Mouse (Mus musculus) CH12.LX (cell line): ENCODE results near the gene Prph2. TPM values are rescaled to one million over a fixed set of nuclear protein-coding genes. Genes with fewer than 3 reads are reported as not detected.

Experiments
- DNase-seq: peaks from one replicate; pipeline ENCODE4 v3.0.0-alpha.2; 2013; ENCODE audit errors: extremely low read depth
- H3K27ac ChIP-seq: 2 replicates; pipeline ENCODE4 v1.5.1; 2012; ENCODE audit warnings: low read depth, mild to moderate bottlenecking, control low read depth, moderate library complexity; ENCODE audit not compliant: insufficient read depth
- H3K27me3 ChIP-seq: replicated peaks from 2 replicates; pipeline ENCODE3; 2012; ENCODE audit warnings: inconsistent platforms
- H3K36me3 ChIP-seq, 2 experiments: replicated peaks in 1 of 2; 2 replicates each; pipeline versions ENCODE3 to v1.6.1; 2012; ENCODE audit warnings: inconsistent platforms in 1 of 2, low read length in 1 of 2, mild to moderate bottlenecking in 1 of 2, mixed read lengths in 1 of 2, moderate library complexity in 1 of 2; ENCODE audit not compliant: control insufficient read depth in 1 of 2, insufficient read depth in 1 of 2
- H3K4me1 ChIP-seq, 2 experiments: 2 replicates each; pipeline ENCODE4 v1.6.1; 2012; ENCODE audit warnings: inconsistent platforms in 1 of 2, moderate library complexity in 1 of 2; ENCODE audit not compliant: insufficient read depth in 2 of 2, control insufficient read depth in 1 of 2
- H3K4me2 ChIP-seq: 2 replicates; pipeline ENCODE4 v1.6.1; 2012; ENCODE audit warnings: low read depth, mild to moderate bottlenecking, control low read depth; ENCODE audit not compliant: poor library complexity, insufficient read depth, severe bottlenecking
- H3K4me3 ChIP-seq, 3 experiments: fragments of 150-350 bp in 1 of 3; sonication (generic) in 1 of 3; replicated peaks in 1 of 3; 2 replicates each; pipeline versions ENCODE3 to v1.5.1; 2011 to 2012; ENCODE audit warnings: low read depth in 2 of 3, low read length in 2 of 3, mild to moderate bottlenecking in 2 of 3, moderate library complexity in 2 of 3, control low read depth in 1 of 3, improper control_type of control experiment in 1 of 3, inconsistent platforms in 1 of 3, mixed read lengths in 1 of 3; ENCODE audit not compliant: poor library complexity in 1 of 3
- H3K79me2 ChIP-seq: replicated peaks from 2 replicates; pipeline ENCODE4 v1.6.1; 2012; ENCODE audit warnings: mild to moderate bottlenecking, moderate library complexity; ENCODE audit not compliant: control insufficient read depth, poor library complexity, insufficient read depth, severe bottlenecking; ENCODE audit errors: extremely low read depth
- H3K9ac ChIP-seq: 2 replicates; pipeline ENCODE4 v1.6.1; 2012; ENCODE audit warnings: low read depth, mild to moderate bottlenecking, control low read depth, moderate library complexity; ENCODE audit not compliant: insufficient read depth
- H3K9me3 ChIP-seq: replicated peaks from 2 replicates; pipeline ENCODE3; 2012; ENCODE audit warnings: low read length, inconsistent platforms, mixed read lengths
- BHLHE40 ChIP-seq: IDR thresholded peaks from 2 replicates; pipeline ENCODE4 v1.6.1; 2011; ENCODE audit warnings: mild to moderate bottlenecking, low read depth, low read length, improper control_type of control experiment
- CHD2 ChIP-seq: IDR thresholded peaks from 2 replicates; pipeline ENCODE4 v1.6.1; 2011; ENCODE audit warnings: low read length, improper control_type of control experiment
- E2F4 ChIP-seq: IDR thresholded peaks from 2 replicates; pipeline ENCODE4 v1.6.1; 2011; ENCODE audit warnings: low read depth, low read length, improper control_type of control experiment; ENCODE audit not compliant: insufficient replicate concordance
- ELF1 ChIP-seq: IDR thresholded peaks from 2 replicates; pipeline ENCODE4 v1.6.1; 2014; ENCODE audit warnings: low read depth, mild to moderate bottlenecking, inconsistent platforms, low read length, improper control_type of control experiment
- EP300 ChIP-seq: IDR thresholded peaks from 2 replicates; pipeline ENCODE4 v1.6.1; 2011; ENCODE audit warnings: low read length, improper control_type of control experiment
- GABPA ChIP-seq: IDR thresholded peaks from 2 replicates; pipeline ENCODE4 v1.6.1; 2012; ENCODE audit warnings: low read depth, low read length, improper control_type of control experiment, inconsistent platforms; ENCODE audit not compliant: insufficient replicate concordance
- HCFC1 ChIP-seq: IDR thresholded peaks from 2 replicates; pipeline ENCODE4 v1.6.1; 2012; ENCODE audit warnings: low read depth, mild to moderate bottlenecking, inconsistent platforms, low read length, improper control_type of control experiment
- IRF4 ChIP-seq: IDR thresholded peaks from 2 replicates; pipeline ENCODE4 v1.6.1; 2014; ENCODE audit warnings: low read depth, mild to moderate bottlenecking, inconsistent platforms, low read length, improper control_type of control experiment
- JUN ChIP-seq: IDR thresholded peaks from 2 replicates; pipeline ENCODE4 v1.6.1; 2011; ENCODE audit warnings: low read depth, mild to moderate bottlenecking, low read length, improper control_type of control experiment, moderate library complexity; ENCODE audit not compliant: insufficient read depth
- JUND ChIP-seq: conservative IDR thresholded peaks from 2 replicates; pipeline ENCODE4 v1.6.1; 2011; ENCODE audit warnings: low read depth, low read length, improper control_type of control experiment
- MAFK ChIP-seq: IDR thresholded peaks from 2 replicates; pipeline ENCODE4 v1.6.1; 2011; ENCODE audit warnings: low read length, improper control_type of control experiment; ENCODE audit not compliant: insufficient replicate concordance
- MAX ChIP-seq: IDR thresholded peaks from 2 replicates; pipeline ENCODE4 v1.6.1; 2011; ENCODE audit warnings: low read length, improper control_type of control experiment
- MAZ ChIP-seq: IDR thresholded peaks from 2 replicates; pipeline ENCODE4 v1.6.1; 2012; ENCODE audit warnings: low read depth, mild to moderate bottlenecking, inconsistent platforms, low read length, improper control_type of control experiment, moderate library complexity
- PAX5 ChIP-seq: IDR thresholded peaks from 2 replicates; pipeline ENCODE4 v1.6.1; 2012; ENCODE audit warnings: low read length, inconsistent platforms, mixed read lengths
- POLR2AphosphoS2 ChIP-seq: IDR thresholded peaks from 2 replicates; pipeline ENCODE4 v1.6.1; 2011; ENCODE audit warnings: low read depth, low read length, improper control_type of control experiment
- RAD21 ChIP-seq: IDR thresholded peaks from 2 replicates; pipeline ENCODE4 v1.6.1; 2011; ENCODE audit warnings: low read depth, mild to moderate bottlenecking, low read length, improper control_type of control experiment, moderate library complexity
- RCOR1 ChIP-seq: conservative IDR thresholded peaks from 2 replicates; pipeline ENCODE4 v1.6.1; 2012; ENCODE audit warnings: low read depth, mild to moderate bottlenecking, inconsistent platforms, low read length, improper control_type of control experiment
- TCF12 ChIP-seq: IDR thresholded peaks from 2 replicates; pipeline ENCODE4 v1.6.1; 2014; ENCODE audit warnings: low read depth, mild to moderate bottlenecking, inconsistent platforms, low read length, improper control_type of control experiment
- UBTF ChIP-seq: IDR thresholded peaks from 2 replicates; pipeline ENCODE4 v1.6.1; 2012; ENCODE audit warnings: low read depth, mild to moderate bottlenecking, inconsistent platforms, low read length, improper control_type of control experiment, moderate library complexity
- USF2 ChIP-seq: conservative IDR thresholded peaks from 2 replicates; pipeline ENCODE4 v1.6.1; 2011; ENCODE audit warnings: low read depth, low read length, improper control_type of control experiment
- ZMIZ1 ChIP-seq: IDR thresholded peaks from 2 replicates; pipeline ENCODE4 v1.6.1; 2012; ENCODE audit warnings: low read depth, mild to moderate bottlenecking, inconsistent platforms, low read length, improper control_type of control experiment
- ZNF384 ChIP-seq: IDR thresholded peaks from 2 replicates; pipeline ENCODE4 v1.6.1; 2012; ENCODE audit warnings: low read depth, low read length, improper control_type of control experiment, inconsistent platforms
- dilution Hi-C: fragments of 300-500 bp; cut with MboI; formaldehyde crosslinking; loops from 2 replicates; pipeline ENCODE4 v1.14.3; 2020; ENCODE audit warnings: low sequenced_read_pairs; ENCODE audit not compliant: extremely low pct_unique_long_range_greater_than_20kb, extremely low pct_ligation_motif_present
- in situ Hi-C: fragments of 300-500 bp; cut with MboI; formaldehyde crosslinking; loops from 3 replicates; pipeline ENCODE4 v1.14.3; 2019; ENCODE audit warnings: low sequenced_read_pairs, low pct_ligation_motif_present, low pct_unique_long_range_greater_than_20kb, mixed read lengths
- polyA plus RNA-seq: library from polyadenylated mRNA; unstranded; fragments of >175 nt; gene quantifications from 2 replicates; pipeline ENCODE4 v1.2.1, GENCODE M21; 2012; ENCODE audit warnings: low read depth; ENCODE audit not compliant: insufficient read length
- total RNA-seq, 2 experiments: library from RNA; depleted of rRNA; stranded (reverse); fragments of 300-350 nt in 1 of 2; fragments of >200 nt in 1 of 2; gene quantifications; 2 replicates each; pipeline ENCODE4 v1.2.3; 2012 to 2014

Prph2 gene
- total and polyA plus RNA-seq, 3 experiments, result not detected

DNA sequence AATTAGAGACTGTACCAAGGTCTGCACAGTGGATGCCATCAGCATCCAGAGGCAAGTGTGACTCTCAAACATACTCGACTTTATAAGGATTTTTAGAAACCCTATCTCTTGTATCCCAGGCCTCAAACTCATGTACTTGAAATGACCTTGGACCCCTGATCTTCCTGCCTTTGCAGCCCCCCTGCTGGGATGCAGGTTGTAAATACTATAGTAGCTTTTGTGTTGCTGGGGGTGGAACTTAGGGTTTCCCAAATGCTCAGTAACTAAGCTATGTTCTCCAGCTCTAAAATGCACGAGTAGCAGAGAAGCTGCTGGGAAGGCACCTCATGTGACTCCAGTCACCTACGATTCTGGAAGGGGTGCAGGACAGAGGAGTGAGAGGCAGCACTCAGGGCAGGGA lies 16.7 kb downstream of the Prph2 start:
- dilution Hi-C loops (no loop called here), in situ Hi-C loops (no loop called here)
- Histone ChIP-seq H3K36me3 (peaks cover 34 to 50% of the 10 kb centered on the region in 2 experiments), H3K9me3 (no peaks in the 10 kb centered on the region), H3K9ac (no peak overlapping the region), H3K79me2 (no peaks in the 10 kb centered on the region), H3K4me3 (no peak overlapping the region), H3K4me1 (no peaks in the 10 kb centered on the region), H3K27ac (no peak overlapping the region), H3K27me3 (no peaks in the 10 kb centered on the region), H3K4me2 (no peak overlapping the region)
- TF ChIP-seq JUND, result no peak
- no peak for TF ChIP-seq MAFK
- TF ChIP-seq BHLHE40, result no peak
- TF ChIP-seq JUN, result no peak
- TF ChIP-seq IRF4, result no peak
- TF ChIP-seq EP300, result no peak
- TF ChIP-seq ZNF384, result no peak
- no peak for TF ChIP-seq MAX
- TF ChIP-seq RCOR1, result no peak
- no peak for TF ChIP-seq UBTF
- TF ChIP-seq RAD21, result no peak
- no peak for TF ChIP-seq E2F4
- no peak for DNase-seq

DNA sequence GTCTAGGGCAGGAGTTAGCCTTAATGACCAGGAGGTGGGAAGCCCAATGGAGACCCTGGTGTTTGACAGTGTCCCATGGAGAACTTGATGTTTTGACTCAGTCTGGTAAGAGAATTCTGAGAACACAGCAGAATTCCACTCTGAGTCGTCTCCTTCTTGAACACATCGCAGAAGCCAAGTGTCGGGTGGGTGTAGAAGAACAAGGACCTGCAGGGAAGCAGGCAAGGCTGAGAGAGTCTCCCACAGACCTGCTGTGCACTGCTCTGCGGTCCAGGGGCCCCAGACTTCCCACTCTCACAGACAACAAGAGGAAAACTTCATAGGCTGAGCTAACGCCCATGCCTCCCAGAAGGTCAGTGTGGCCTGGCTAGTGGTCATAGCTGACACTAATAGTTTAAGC lies 17.5 kb downstream of the Prph2 start:
- Histone ChIP-seq H3K9ac (no peak overlapping the region), H3K27ac (no peak overlapping the region), H3K9me3 (no peaks in the 10 kb centered on the region), H3K36me3 (peaks cover 43 to 58% of the 10 kb centered on the region in 2 experiments), H3K4me2 (no peak overlapping the region), H3K27me3 (no peaks in the 10 kb centered on the region), H3K4me3 (no peak overlapping the region), H3K4me1 (no peaks in the 10 kb centered on the region), H3K79me2 (no peaks in the 10 kb centered on the region)
- TF ChIP-seq GABPA (no peak), IRF4 (no peak), ELF1 (no peak), TCF12 (no peak), ZMIZ1 (no peak), MAX (no peak), USF2 (no peak), MAFK (no peak), UBTF (no peak), HCFC1 (no peak), BHLHE40 (no peak), JUND (no peak), MAZ (no peak), CHD2 (no peak), PAX5 (no peak), POLR2AphosphoS2 (no peak)
- dilution Hi-C loops (no loop called here), in situ Hi-C loops (no loop called here)
- no peak for DNase-seq
